Mouse (Mus musculus) kidney, postnatal 0 days (tissue): Measurements from ENCODE around the gene Morc4. TPM values are rescaled to one million over a fixed set of nuclear protein-coding genes. Genes with fewer than 3 reads are reported as not detected.

ENCODE experiments used
- ATAC-seq: fragments of 200-750 bp; cut with Nextera tagmentation; replicated peaks from 2 replicates; pipeline ENCODE4 v1.8.0; 2017; ENCODE audit warnings: low read depth, moderate number of reproducible peaks, moderate TSS enrichment, moderate library complexity; ENCODE audit not compliant: low FRiP score
- DNase-seq: peaks from one replicate; pipeline ENCODE4 v3.0.0-alpha.2; 2016; ENCODE audit warnings: low spot score
- H3K27ac ChIP-seq: fragments of 300-500 bp; sonication (generic); 2 replicates; pipeline ENCODE4 v1.5.1; 2014; ENCODE audit warnings: mild to moderate bottlenecking
- H3K27me3 ChIP-seq: fragments of 300-500 bp; sonication (generic); 2 replicates; pipeline ENCODE4 v1.6.1; 2014; ENCODE audit warnings: low read length, mixed read lengths; ENCODE audit not compliant: insufficient read depth
- H3K36me3 ChIP-seq: fragments of 300-500 bp; sonication (generic); 2 replicates; pipeline ENCODE4 v1.6.1; 2014; ENCODE audit warnings: low read length, mixed read lengths; ENCODE audit not compliant: insufficient read depth
- H3K4me1 ChIP-seq: fragments of 300-500 bp; sonication (generic); replicated peaks from 2 replicates; pipeline ENCODE4 v1.6.1; 2014; ENCODE audit warnings: antibody characterized with exemption, low read length, mixed read lengths; ENCODE audit not compliant: insufficient read depth
- H3K4me2 ChIP-seq: fragments of 300-500 bp; sonication (generic); 2 replicates; pipeline ENCODE4 v1.6.1; 2014; ENCODE audit warnings: mild to moderate bottlenecking, low read length, moderate library complexity, mixed read lengths
- H3K4me3 ChIP-seq: fragments of 300-500 bp; sonication (generic); replicated peaks from 2 replicates; pipeline ENCODE4 v1.5.1; 2014; ENCODE audit warnings: low read depth, low read length
- H3K9ac ChIP-seq: fragments of 300-500 bp; sonication (generic); 2 replicates; pipeline ENCODE4 v1.6.1; 2014; ENCODE audit warnings: low read depth, low read length
- H3K9me3 ChIP-seq: fragments of 300-500 bp; sonication (generic); replicated peaks from 2 replicates; pipeline ENCODE4 v1.6.1; 2016; ENCODE audit warnings: low read length, inconsistent platforms, mixed read lengths
- CTCF ChIP-seq: IDR thresholded peaks from 2 replicates; pipeline ENCODE4 v1.5.1; 2016; ENCODE audit warnings: antibody characterized with exemption, low read depth, mild to moderate bottlenecking, moderate library complexity
- WGBS: fragments of 180-500 bp; shearing (Covaris S2); extraction: QIAGEN DNeasy Blood & Tissue Kit; methylation state at CpG from one replicate; pipeline ENCODE4 v1.1.7; 2014; 5-methylcytosine and 5-hydroxymethylcytosine counted together
- polyA plus RNA-seq: library from polyadenylated mRNA; unstranded; fragments of >200 nt; fragmentation: Nextera tagmentation; extraction: Ambion mirVana; gene quantifications from 2 replicates; pipeline ENCODE4 v1.2.1, GENCODE M21; 2015

Morc4 gene
- polyA plus RNA-seq, 1 experiment from 2014 or later = 7.0 TPM

DNA sequence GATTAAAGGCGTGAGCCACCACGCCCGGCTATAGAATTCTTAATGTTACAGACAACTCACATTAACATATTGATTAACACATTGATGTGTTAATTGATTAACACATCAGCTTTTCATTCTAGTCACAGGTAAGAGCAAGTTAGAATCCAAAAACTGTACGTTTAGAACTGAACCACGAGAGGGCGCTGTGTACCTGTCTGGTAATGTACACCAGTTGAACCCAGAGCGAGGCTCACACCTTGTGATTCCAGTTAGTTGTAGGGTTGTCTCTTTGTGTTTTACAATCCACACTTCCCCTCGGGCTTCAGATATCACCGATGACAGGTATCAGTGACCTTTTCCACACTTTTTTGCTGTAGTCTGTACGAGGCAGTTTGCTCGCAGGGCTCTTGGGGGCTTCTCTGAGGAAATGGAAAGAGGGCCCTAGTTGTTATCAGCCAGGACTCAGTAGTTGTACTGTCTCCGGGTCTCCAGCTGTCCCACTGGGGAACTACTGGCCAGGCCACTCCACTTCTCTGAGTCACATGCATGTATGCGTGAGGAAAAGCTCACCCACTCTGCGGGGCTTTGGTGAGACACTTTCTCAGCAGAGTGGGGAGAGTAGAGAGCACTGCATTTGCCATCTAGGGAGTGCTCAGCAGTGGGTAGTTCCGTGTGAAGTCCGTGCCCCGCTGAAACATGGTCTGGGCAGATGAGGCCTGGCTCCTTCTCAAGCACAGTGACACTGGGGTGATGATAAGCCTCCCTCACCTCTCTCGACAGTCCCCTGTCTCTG is 97.0 kb downstream of the Morc4 start:
- Histone ChIP-seq H3K27me3 (no peaks in the 10 kb centered on the region), H3K9ac (no peak overlapping the region), H3K9me3 (no peaks in the 10 kb centered on the region), H3K27ac (no peak overlapping the region), H3K36me3 (no peaks in the 10 kb centered on the region), H3K4me2 (no peak overlapping the region), H3K4me3 (no peak overlapping the region), H3K4me1 (no peaks in the 10 kb centered on the region)
- peak; percentile 71; the same call in 1 of the 2 replicates for ATAC-seq
- peak; percentile 73 for DNase-seq
- peak; percentile 75 for TF ChIP-seq CTCF
- 45% methylated on average over 18 of the region's 18 CpGs for WGBS

Other genes with a start within 250 kb of the Morc4 start
- gene Tbc1d8b, start 186.7 kb downstream of the Morc4 start, polyA plus RNA-seq = 1.7 and 2.1 TPM in 2 replicates
- gene Gm15013, start 157.2 kb downstream of the Morc4 start, polyA plus RNA-seq = 0.14 and 0.26 TPM in 2 replicates
- not detected in 2 replicates for gene Ripply1, start 89.3 kb downstream of the Morc4 start, polyA plus RNA-seq
- 91.4 and 107 TPM in 2 replicates for gene Cldn2, start 70.8 kb downstream of the Morc4 start, polyA plus RNA-seq
- gene Rbm41, start 126.9 kb upstream of the Morc4 start, polyA plus RNA-seq = 2.2 and 3.0 TPM in 2 replicates
- 0.91 and 1.4 TPM in 2 replicates for gene Nup62cl, start 191.0 kb upstream of the Morc4 start, polyA plus RNA-seq
- gene Pih1h3b, start 191.2 kb upstream of the Morc4 start, polyA plus RNA-seq = not detected in 2 replicates